Mouse (Mus musculus): ENCODE data around the gene Edrf1. TPM values are rescaled to one million over a fixed set of nuclear protein-coding genes. Genes with fewer than 3 reads are reported as not detected.
A peak's percentile ranks its signal among the peaks of the same experiment; 100 is the strongest.

The Edrf1 gene
- 14.3 and 15.4 TPM in 2 replicates for polyA plus RNA-seq (2015; fragmentation: Nextera tagmentation; extraction: Ambion mirVana)

GRCm38 (mm10) chr7:133637361-133638305 is at the start of gene Edrf1:
TSS of gene Edrf1 (plus strand) at chr7:133637543.
- WGBS, result under 1% methylated on average over 81 of the region's 81 CpGs
- Histone ChIP-seq H3K9ac (ENCODE audit: low read depth, low read length) (peak within 1 kb of the TSS; percentile 96), H3K27me3 (ENCODE audit: insufficient read depth, low read length) (no peaks in the 10 kb centered on the region), H3K9me3 (replicated peaks; ENCODE audit: low read length) (no peaks in the 10 kb centered on the region), H3K27ac (peak within 1 kb of the TSS; percentile 95), H3K4me2 (ENCODE audit: low read length) (peak within 1 kb of the TSS; percentile 83), H3K36me3 (ENCODE audit: insufficient read depth, low read length) (peaks cover 16% of the 10 kb centered on the region), H3K4me3 (replicated peaks; ENCODE audit: low read depth, low read length) (peak within 1 kb of the TSS; percentile 94), H3K4me1 (replicated peaks; ENCODE audit: insufficient read depth, low read length) (no peaks in the 10 kb centered on the region)
- 0 out of 2 replicates have a peak, but pooled peaks have one; percentile 1 for TF ChIP-seq CTCF (IDR thresholded peaks at IDR 0.05; ENCODE audit: low read depth)
- ATAC-seq (replicated peaks; ENCODE audit: low FRiP score, low read depth) (peak; percentile 97), DNase-seq (ENCODE audit: low spot score) (peak; percentile 100)

GRCm38 (mm10) chr7:133591750-133592149 is 45.6 kb upstream of the Edrf1 start:
- no peak for ATAC-seq (replicated peaks; ENCODE audit: low FRiP score, low read depth)

GRCm38 (mm10) chr7:133600558-133600957 is 36.8 kb upstream of the Edrf1 start:
- no peaks in the 10 kb centered on the region for H3K27me3 ChIP-seq (ENCODE audit: insufficient read depth, low read length)
- no peak overlapping the region for H3K4me2 ChIP-seq (ENCODE audit: low read length)
- no peak overlapping the region for H3K27ac ChIP-seq
- WGBS, result 39% methylated on average over 1 of the region's 1 CpGs
- no peak overlapping the region for H3K9ac ChIP-seq (ENCODE audit: low read depth, low read length)
- no peak for ATAC-seq (replicated peaks; ENCODE audit: low FRiP score, low read depth)
- TF ChIP-seq CTCF (IDR thresholded peaks at IDR 0.05; ENCODE audit: low read depth), result no peak
- H3K9me3 ChIP-seq (replicated peaks; ENCODE audit: low read length), result no peaks in the 10 kb centered on the region
- H3K4me3 ChIP-seq (replicated peaks; ENCODE audit: low read depth, low read length), result no peak overlapping the region
- H3K4me1 ChIP-seq (replicated peaks; ENCODE audit: insufficient read depth, low read length), result no peaks in the 10 kb centered on the region
- no peak for DNase-seq (ENCODE audit: low spot score)
- no peaks in the 10 kb centered on the region for H3K36me3 ChIP-seq (ENCODE audit: insufficient read depth, low read length)

More at GRCm38 (mm10) chr7:133591750-133592149, 45.6 kb upstream of the Edrf1 start:
- Histone ChIP-seq H3K9me3 (replicated peaks; ENCODE audit: low read length) (no peaks in the 10 kb centered on the region), H3K27ac (no peak overlapping the region), H3K4me1 (replicated peaks; ENCODE audit: insufficient read depth, low read length) (no peaks in the 10 kb centered on the region), H3K4me2 (ENCODE audit: low read length) (no peak overlapping the region), H3K27me3 (ENCODE audit: insufficient read depth, low read length) (no peaks in the 10 kb centered on the region), H3K4me3 (replicated peaks; ENCODE audit: low read depth, low read length) (no peak overlapping the region), H3K36me3 (ENCODE audit: insufficient read depth, low read length) (no peaks in the 10 kb centered on the region), H3K9ac (ENCODE audit: low read depth, low read length) (no peak overlapping the region)
- no peak for TF ChIP-seq CTCF (IDR thresholded peaks at IDR 0.05; ENCODE audit: low read depth)
- no peak for DNase-seq (ENCODE audit: low spot score)
- WGBS, result 68% methylated on average over 1 of the region's 1 CpGs

DNA sequence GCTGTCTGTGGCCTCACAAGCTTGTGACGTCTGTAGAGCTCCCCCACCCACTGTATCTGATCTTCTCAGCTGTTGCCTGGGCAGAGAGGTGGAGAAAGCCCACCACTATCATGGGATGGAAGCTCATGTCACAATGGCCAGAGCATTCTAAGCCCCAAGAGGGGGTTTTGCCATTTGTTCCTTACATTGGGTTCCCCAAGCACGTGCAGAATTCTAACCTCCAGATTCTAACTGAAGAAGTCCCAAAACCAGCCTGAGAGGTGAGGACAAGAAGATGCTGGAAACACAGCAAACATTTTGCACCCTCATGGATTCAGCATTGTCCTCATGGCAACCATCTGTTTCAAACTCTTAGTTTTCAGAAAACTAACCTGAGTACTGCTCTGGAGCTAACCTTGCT is 35.3 kb upstream of the Edrf1 start, which contains the start of gene Tex36:
Tex36 (minus strand) TSS at position 101 of the 400 bp plus-strand sequence.
- no peak within 1 kb of the TSS for H3K27ac ChIP-seq
- 80% methylated on average over 2 of the region's 2 CpGs for WGBS
- ATAC-seq (replicated peaks; ENCODE audit: low FRiP score, low read depth) (no peak), DNase-seq (ENCODE audit: low spot score) (no peak)
- no peak within 1 kb of the TSS for H3K4me2 ChIP-seq (ENCODE audit: low read length)
- H3K9ac ChIP-seq (ENCODE audit: low read depth, low read length), result no peak within 1 kb of the TSS
- H3K9me3 ChIP-seq (replicated peaks; ENCODE audit: low read length), result no peaks in the 10 kb centered on the region
- H3K4me1 ChIP-seq (replicated peaks; ENCODE audit: insufficient read depth, low read length), result no peaks in the 10 kb centered on the region
- H3K36me3 ChIP-seq (ENCODE audit: insufficient read depth, low read length), result no peaks in the 10 kb centered on the region
- no peak within 1 kb of the TSS for H3K4me3 ChIP-seq (replicated peaks; ENCODE audit: low read depth, low read length)
- no peaks in the 10 kb centered on the region for H3K27me3 ChIP-seq (ENCODE audit: insufficient read depth, low read length)
- TF ChIP-seq CTCF (IDR thresholded peaks at IDR 0.05; ENCODE audit: low read depth), result no peak

DNA sequence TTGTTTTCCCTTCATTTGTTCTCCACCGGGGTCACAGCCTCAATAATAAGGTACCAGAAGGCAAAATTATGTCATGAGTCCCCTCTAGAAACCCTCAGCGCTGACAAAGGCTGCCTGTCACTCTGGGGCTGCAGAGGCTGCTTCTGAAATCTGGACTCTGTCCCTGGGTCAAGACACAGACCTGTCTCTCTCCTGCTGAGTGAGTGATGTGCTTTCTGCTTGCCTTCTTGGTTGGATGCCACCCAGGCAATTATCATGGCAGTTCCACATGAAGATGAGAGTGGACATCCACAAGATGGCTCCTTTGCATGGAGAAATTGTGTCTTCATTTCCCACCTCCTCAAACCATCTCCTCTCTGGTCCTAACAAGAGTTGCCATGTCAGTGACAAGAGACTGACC is 34.2 kb upstream of the Edrf1 start:
- Histone ChIP-seq H3K9me3 (replicated peaks; ENCODE audit: low read length) (no peaks in the 10 kb centered on the region), H3K9ac (ENCODE audit: low read depth, low read length) (no peak overlapping the region), H3K4me2 (ENCODE audit: low read length) (no peak overlapping the region), H3K4me3 (replicated peaks; ENCODE audit: low read depth, low read length) (no peak overlapping the region), H3K27me3 (ENCODE audit: insufficient read depth, low read length) (no peaks in the 10 kb centered on the region), H3K36me3 (ENCODE audit: insufficient read depth, low read length) (no peaks in the 10 kb centered on the region), H3K4me1 (replicated peaks; ENCODE audit: insufficient read depth, low read length) (no peaks in the 10 kb centered on the region), H3K27ac (no peak overlapping the region)
- ATAC-seq (replicated peaks; ENCODE audit: low FRiP score, low read depth), result no peak
- WGBS, result 74% methylated on average over 2 of the region's 2 CpGs
- DNase-seq (ENCODE audit: low spot score), result no peak
- TF ChIP-seq CTCF (IDR thresholded peaks at IDR 0.05; ENCODE audit: low read depth), result no peak

- Histone ChIP-seq H3K4me3 (replicated peaks; ENCODE audit: low read depth, low read length) (no peak overlapping the region), H3K4me2 (ENCODE audit: low read length) (no peak overlapping the region), H3K9me3 (replicated peaks; ENCODE audit: low read length) (no peaks in the 10 kb centered on the region), H3K27me3 (ENCODE audit: insufficient read depth, low read length) (no peaks in the 10 kb centered on the region), H3K9ac (ENCODE audit: low read depth, low read length) (no peak overlapping the region), H3K4me1 (replicated peaks; ENCODE audit: insufficient read depth, low read length) (no peaks in the 10 kb centered on the region; the same call in 1 of the 2 replicates), H3K36me3 (ENCODE audit: insufficient read depth, low read length) (no peaks in the 10 kb centered on the region), H3K27ac (no peak overlapping the region)
- no peak for TF ChIP-seq CTCF (IDR thresholded peaks at IDR 0.05; ENCODE audit: low read depth)
- WGBS, result 38% methylated on average over 13 of the region's 13 CpGs
- ATAC-seq (replicated peaks; ENCODE audit: low FRiP score, low read depth) (no peak), DNase-seq (ENCODE audit: low spot score) (no peak)
Observed at GRCm38 (mm10) chr7:133604427-133605081, 32.8 kb upstream of the Edrf1 start.
